Mouse (Mus musculus): ENCODE results near the gene Mpig6b. TPM values are rescaled to one million over a fixed set of nuclear protein-coding genes. Genes with fewer than 3 reads are reported as not detected.

The Mpig6b gene
- total RNA-seq, 2 experiments from 2014 or later: 0.26 TPM; not detected in 1

Other genes with a start within 250 kb of the Mpig6b start
- 10 to 100 TPM; 34.1 to 39.4 TPM for gene Stk19, start 229.2 kb downstream of the Mpig6b start, total RNA-seq (2023)
- 10 to 100 TPM; 49.0 to 49.1 TPM for gene Dxo, start 229.2 kb downstream of the Mpig6b start, total RNA-seq (2023)
- 10 to 100 TPM; 66.2 to 72.1 TPM for gene Skiv2l, start 216.0 kb downstream of the Mpig6b start, total RNA-seq (2023)
- gene Nelfe, start 215.8 kb downstream of the Mpig6b start, total RNA-seq (2023): 10 to 100 TPM; 23.4 to 30.8 TPM
- gene Cfb, start 203.7 kb downstream of the Mpig6b start, total RNA-seq (2023): 1 to 10 TPM; 1.6 to 1.8 TPM
- gene Zbtb12, start 186.7 kb downstream of the Mpig6b start, total RNA-seq (2023): 1 to 10 TPM; 2.8 to 3.9 TPM
- gene Gm20547, start 184.1 kb downstream of the Mpig6b start, total RNA-seq (2023): not detected
- gene C2, start 167.9 kb downstream of the Mpig6b start, total RNA-seq (2023): under 1 TPM in 1 of 2 experiments, not detected in 1; 0.24 TPM
- 10 to 100 TPM; 68.7 to 71.8 TPM for gene Ehmt2, start 167.7 kb downstream of the Mpig6b start, total RNA-seq (2023)
- gene Slc44a4, start 151.7 kb downstream of the Mpig6b start, total RNA-seq (2023): not detected
- gene Neu1, start 134.9 kb downstream of the Mpig6b start, total RNA-seq (2023): 10 to 100 TPM; 60.2 to 63.2 TPM
- 100 to 1,000 TPM in 1 of 2 experiments, 10 to 100 TPM in 1; 58.3 to 134 TPM for gene Hspa1b, start 106.9 kb downstream of the Mpig6b start, total RNA-seq (2023)
- gene Gm20481, start 96.3 kb downstream of the Mpig6b start, total RNA-seq (2023): not detected
- gene Hspa1a, start 94.0 kb downstream of the Mpig6b start, total RNA-seq (2023): 100 to 1,000 TPM in 1 of 2 experiments, 10 to 100 TPM in 1; 86.4 to 244 TPM
- gene Hspa1l, start 93.5 kb downstream of the Mpig6b start, total RNA-seq (2023): under 1 TPM in 1 of 2 experiments, not detected in 1; 0.20 TPM
- 10 to 100 TPM; 41.4 to 45.7 TPM for gene Lsm2, start 84.3 kb downstream of the Mpig6b start, total RNA-seq (2023)
- gene Vars, start 65.2 kb downstream of the Mpig6b start, total RNA-seq (2023): 10 to 100 TPM; 61.7 to 68.3 TPM
- gene Vwa7, start 49.6 kb downstream of the Mpig6b start, total RNA-seq (2023): under 1 TPM in 1 of 2 experiments, not detected in 1; 0.15 TPM
- 1 to 10 TPM; 1.3 to 2.1 TPM for gene Sapcd1, start 38.2 kb downstream of the Mpig6b start, total RNA-seq (2023)
- gene Msh5, start 19.4 kb downstream of the Mpig6b start, total RNA-seq (2023): 10 to 100 TPM; 11.5 to 12.5 TPM
- gene Clic1, start 16.2 kb downstream of the Mpig6b start, total RNA-seq (2023): 100 to 1,000 TPM; 262 to 285 TPM
- 1 to 10 TPM; 2.5 to 3.1 TPM for gene Ddah2, start 7.1 kb downstream of the Mpig6b start, total RNA-seq (2023)
- 1 to 10 TPM in 1 of 2 experiments, not detected in 1; 1.0 TPM for gene Ly6g6c, start 796 bp downstream of the Mpig6b start, total RNA-seq (2023)
- not detected for gene Ly6g6e, start 10.7 kb upstream of the Mpig6b start, total RNA-seq (2023)
- not detected for gene Ly6g6d, start 11.9 kb upstream of the Mpig6b start, total RNA-seq (2023)
- gene Ly6g6f, start 19.4 kb upstream of the Mpig6b start, total RNA-seq (2023): under 1 TPM in 1 of 2 experiments, not detected in 1; 0.35 TPM
- 10 to 100 TPM; 50.2 to 58.4 TPM for gene Abhd16a, start 23.1 kb upstream of the Mpig6b start, total RNA-seq (2023)
- not detected for gene Ly6g5c, start 42.1 kb upstream of the Mpig6b start, total RNA-seq (2023)
- 10 to 100 TPM; 13.5 to 16.4 TPM for gene Ly6g5b, start 49.2 kb upstream of the Mpig6b start, total RNA-seq (2023)
- 10 to 100 TPM; 20.2 to 26.5 TPM for gene Gpank1, start 55.3 kb upstream of the Mpig6b start, total RNA-seq (2023)
- gene Csnk2b, start 55.9 kb upstream of the Mpig6b start, total RNA-seq (2023): 100 to 1,000 TPM; 172 TPM
- gene D17H6S53E, start 60.2 kb upstream of the Mpig6b start, total RNA-seq (2023): 10 to 100 TPM; 16.4 to 24.3 TPM
- under 1 TPM in 1 of 2 experiments, not detected in 1; 0.42 TPM for gene Apom, start 65.9 kb upstream of the Mpig6b start, total RNA-seq (2023)
- 100 to 1,000 TPM; 222 to 226 TPM for gene Bag6, start 69.0 kb upstream of the Mpig6b start, total RNA-seq (2023)
- gene Prrc2a, start 98.7 kb upstream of the Mpig6b start, total RNA-seq (2023): 100 to 1,000 TPM; 180 to 195 TPM
- 10 to 100 TPM; 18.0 to 18.3 TPM for gene Aif1, start 109.9 kb upstream of the Mpig6b start, total RNA-seq (2023)
- 100 to 1,000 TPM; 564 to 656 TPM for gene Lst1, start 122.3 kb upstream of the Mpig6b start, total RNA-seq (2023)
- 10 to 100 TPM; 84.2 to 91.5 TPM for gene Ltb, start 128.3 kb upstream of the Mpig6b start, total RNA-seq (2023)
- gene Tnf, start 135.8 kb upstream of the Mpig6b start, total RNA-seq (2023): 10 to 100 TPM; 71.0 to 84.1 TPM
- not detected for gene Lta, start 139.2 kb upstream of the Mpig6b start, total RNA-seq (2023)
- not detected for gene Gm16181, start 154.7 kb upstream of the Mpig6b start, total RNA-seq (2023)
- gene Atp6v1g2, start 167.5 kb upstream of the Mpig6b start, total RNA-seq (2023): 1 to 10 TPM; 2.2 to 4.8 TPM
- 10 to 100 TPM; 18.6 to 19.5 TPM for gene Nfkbil1, start 169.6 kb upstream of the Mpig6b start, total RNA-seq (2023)
- 100 to 1,000 TPM; 208 to 239 TPM for gene Ddx39b, start 175.6 kb upstream of the Mpig6b start, total RNA-seq (2023)
- gene H2-D1, start 196.5 kb upstream of the Mpig6b start, total RNA-seq (2023): 1,000 to 10,000 TPM; 1,522 to 1,549 TPM